Comparison of ENCODE assay signal across 17 mouse cellular contexts in genomic region chr5:36683586-36683985, GRCm38 (mm10).
"Had no signal": no experiment of that assay in that cellular context is flagged by ENCODE, and none has a peak within 500 bp of the region (broad histone marks: within the 10 kb centered on the region; RNA-seq: fewer than 3 reads in every experiment).

No protein-coding gene starts in this region.

- H3K4me2 ChIP-seq: lung, embryonic 15.5 days; midbrain, embryonic 11.5 days; midbrain, embryonic 13.5 days; midbrain, embryonic 15.5 days; neural tube, embryonic 12.5 days; stomach, embryonic 15.5 days had no signal

- H3K4me3 ChIP-seq: lung, embryonic 15.5 days; megakaryocyte, embryonic 14.5 days; midbrain, embryonic 13.5 days; midbrain, embryonic 15.5 days; neural tube, embryonic 12.5 days; stomach, embryonic 15.5 days had no signal

- H3K36me3 ChIP-seq: lung, embryonic 15.5 days; midbrain, embryonic 15.5 days; stomach, embryonic 15.5 days had no signal

- H3K9ac ChIP-seq: lung, embryonic 15.5 days; midbrain, embryonic 13.5 days; midbrain, embryonic 15.5 days; neural tube, embryonic 12.5 days; stomach, embryonic 15.5 days had no signal

- H3K27ac ChIP-seq: lung, embryonic 15.5 days; macrophage; midbrain, embryonic 13.5 days; midbrain, embryonic 15.5 days; neural tube, embryonic 12.5 days; stomach, embryonic 15.5 days; stomach, postnatal 0 days had no signal

- H3K4me1 ChIP-seq: midbrain, embryonic 15.5 days; neural tube, embryonic 12.5 days had no signal

- H3K9me3 ChIP-seq: lung, embryonic 15.5 days; megakaryocyte, embryonic 14.5 days; midbrain, embryonic 15.5 days; stomach, embryonic 15.5 days had no signal

- H3K27me3 ChIP-seq: lung, embryonic 15.5 days; megakaryocyte, embryonic 14.5 days; midbrain, embryonic 13.5 days; midbrain, embryonic 15.5 days; neural tube, embryonic 12.5 days; stomach, embryonic 15.5 days had no signal

- DNase-seq: lung, adult 2 months; lung, postnatal 14 days; lung, postnatal 36 days; right cerebral cortex, postnatal 14 days; thymus, adult 2 months; thymus, postnatal 25 days; thymus, postnatal 4 days had no signal

- ATAC-seq: lung, postnatal 0 days; midbrain, embryonic 13.5 days; midbrain, embryonic 15.5 days had no signal
